Mouse (Mus musculus): ENCODE measurements around the gene Alk.

Alk gene

DNA sequence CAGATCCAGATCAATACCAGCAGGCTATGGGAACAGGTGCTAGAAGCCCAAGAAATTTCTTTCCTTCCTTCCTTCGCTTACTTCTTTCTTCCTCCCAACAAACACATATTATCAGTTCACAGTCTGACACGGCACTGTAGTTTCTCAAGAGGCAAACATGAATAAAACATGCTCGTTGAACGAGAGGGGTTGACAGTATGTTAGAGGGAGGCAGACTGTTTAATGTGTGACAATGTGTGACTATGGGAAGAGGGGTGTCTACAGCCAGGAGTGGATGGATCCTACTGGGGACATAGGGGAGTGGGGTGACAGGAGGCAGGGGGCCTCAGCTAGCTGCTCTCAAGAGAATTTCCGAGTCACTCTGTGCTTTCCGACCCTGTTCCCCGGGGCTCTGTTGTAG, 573.8 kb downstream of the Alk start:
- no peak for DNase-seq (ENCODE audit: low spot score in 2 of 2)

DNA sequence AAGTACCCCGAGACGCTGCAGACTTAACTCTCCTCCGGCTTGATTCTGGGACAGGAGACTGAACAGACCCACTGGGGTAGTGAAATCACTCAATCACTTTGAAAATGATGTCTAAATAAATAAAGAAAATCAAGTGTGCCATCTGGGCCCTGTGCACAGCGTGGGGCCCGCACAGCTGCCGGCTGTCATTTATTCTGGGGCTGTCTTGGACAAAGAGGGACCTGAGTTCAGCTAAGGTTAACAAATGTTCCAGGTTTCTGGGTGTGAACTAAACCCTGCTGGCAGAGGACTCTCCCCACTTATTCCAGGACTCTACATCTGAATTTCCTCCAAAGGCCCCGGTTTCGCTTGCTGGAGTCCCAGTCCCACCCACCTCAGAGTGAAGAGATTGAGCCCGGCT, 581.1 kb downstream of the Alk start:
- no peak for DNase-seq (ENCODE audit: low spot score in 2 of 2)

DNA sequence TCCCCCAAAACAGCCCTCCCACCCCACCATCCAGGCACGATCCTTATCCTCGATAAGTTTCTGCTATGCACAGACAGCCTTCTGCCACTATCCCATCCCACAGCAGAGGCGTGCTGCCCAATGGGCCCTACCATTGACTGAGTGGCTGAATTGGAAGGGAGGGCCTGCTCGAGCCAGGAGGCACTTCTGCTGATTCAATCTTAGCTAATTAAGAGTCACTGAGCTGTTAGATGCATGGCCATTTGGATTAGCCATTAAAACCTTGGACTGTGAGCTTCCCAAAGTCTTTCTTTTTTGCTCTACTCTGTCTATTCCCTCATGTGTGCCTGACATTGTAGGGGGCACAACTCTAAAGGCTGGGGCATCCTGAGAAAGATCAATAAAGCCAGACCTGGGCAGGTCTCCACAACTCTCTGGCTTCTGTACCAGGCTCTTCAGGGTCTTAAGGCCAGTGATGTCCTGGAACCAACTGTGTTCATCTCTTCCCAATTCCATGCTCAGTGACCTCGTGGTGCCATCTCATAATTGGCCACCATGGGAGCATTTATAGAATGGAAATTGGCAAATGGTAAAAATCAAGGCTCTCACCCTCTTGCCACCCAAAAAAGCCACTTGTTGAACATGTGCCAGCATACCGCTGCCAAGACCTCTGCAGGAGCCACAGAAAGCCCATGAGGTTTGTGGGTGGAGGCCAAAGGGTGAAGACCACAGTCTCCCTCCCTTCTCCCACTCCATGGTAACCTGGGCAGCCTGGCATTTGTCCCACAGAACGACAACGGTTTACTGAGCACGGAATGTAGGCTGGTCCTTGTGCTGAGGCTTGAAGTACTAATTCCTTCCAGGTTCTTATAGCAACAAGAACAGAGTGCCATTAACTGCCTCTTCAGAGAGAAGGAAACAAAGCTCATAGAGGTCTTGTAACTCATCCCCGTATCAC, 582.4 kb downstream of the Alk start:
- DNase-seq (ENCODE audit: low spot score in 2 of 2), result no peak

DNA sequence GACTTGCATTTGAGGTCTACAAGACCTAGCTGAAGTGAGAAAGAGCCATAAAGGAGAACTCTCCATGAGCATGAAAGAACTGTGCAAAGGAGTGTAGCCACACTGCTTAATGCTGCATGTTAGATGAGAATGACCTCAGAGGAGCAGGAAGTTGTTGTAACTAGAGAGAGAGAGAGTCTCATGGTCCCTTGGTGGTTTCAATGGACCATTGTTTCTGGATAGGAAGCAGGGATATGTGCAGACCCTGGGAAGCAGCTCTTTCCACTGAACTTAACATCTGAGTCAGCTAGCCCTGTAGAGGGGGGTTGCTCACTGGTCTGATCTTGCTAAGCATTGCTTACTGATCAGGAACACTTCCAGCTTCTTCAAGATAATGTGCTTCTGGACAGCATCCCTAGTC, 587.1 kb downstream of the Alk start:
- DNase-seq (ENCODE audit: low spot score in 2 of 2), result no peak

DNA sequence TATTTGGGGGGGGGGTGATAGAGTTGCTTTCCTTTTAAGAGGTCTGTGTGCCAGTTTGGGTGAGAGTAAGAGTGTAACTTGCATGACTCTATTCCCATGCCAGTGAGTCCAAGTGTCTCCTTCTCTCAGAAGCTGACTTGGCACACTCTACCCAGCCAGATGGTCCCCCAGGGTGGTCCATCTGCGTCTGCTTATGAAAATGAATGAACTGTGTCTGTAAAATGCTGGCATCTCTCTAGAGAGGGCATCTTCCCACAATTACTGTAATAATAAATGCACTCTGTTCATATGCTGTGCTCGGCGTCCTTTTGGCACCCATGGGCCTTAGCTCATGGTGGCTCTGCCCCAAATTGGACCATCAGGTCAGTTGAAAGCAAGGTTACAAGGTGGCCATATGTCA, 589.2 kb downstream of the Alk start:
- peak; percentile 16 to 22 for DNase-seq (ENCODE audit: low spot score in 2 of 2)

DNA sequence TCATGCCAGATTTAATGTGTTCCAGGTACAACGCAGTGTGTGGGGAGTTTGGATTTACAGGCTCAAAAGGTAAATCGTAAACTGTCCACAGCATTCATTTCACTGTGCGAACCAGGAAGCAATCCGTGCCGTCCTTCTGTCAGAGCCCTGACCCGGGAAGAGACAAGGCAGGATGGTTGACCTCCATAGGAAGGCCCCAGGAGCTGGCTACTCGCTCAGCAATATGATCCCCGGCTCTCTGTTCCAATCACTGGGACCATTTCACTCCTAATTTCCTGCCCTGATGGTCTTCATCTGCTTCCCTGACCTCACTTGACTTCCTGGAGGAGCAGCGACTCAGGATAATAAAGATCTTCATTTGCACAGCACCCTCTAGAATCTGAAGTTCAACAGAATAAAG, 591.7 kb downstream of the Alk start:
- DNase-seq (ENCODE audit: low spot score in 2 of 2), result no peak

DNA sequence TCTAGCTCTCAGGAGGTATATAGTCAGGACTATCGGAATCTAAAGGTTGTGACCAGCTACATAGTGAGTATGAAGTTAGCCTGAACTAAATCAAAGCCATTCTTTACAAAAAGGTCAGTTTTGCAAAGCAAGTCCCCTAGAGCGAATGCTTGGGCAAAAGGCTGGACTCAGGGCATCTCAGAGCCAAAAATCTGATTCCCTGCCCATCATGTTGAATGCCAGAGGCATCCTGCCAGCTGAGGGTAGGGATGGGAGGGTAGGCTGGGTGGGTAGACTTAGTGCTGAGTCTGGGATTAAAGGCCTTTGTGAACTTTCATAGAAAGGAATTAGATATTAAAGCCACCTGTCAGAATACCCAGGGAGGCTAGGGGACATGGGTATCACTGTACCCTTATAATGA, 594.6 kb downstream of the Alk start:
- DNase-seq (ENCODE audit: low spot score in 2 of 2), result no peak

DNA sequence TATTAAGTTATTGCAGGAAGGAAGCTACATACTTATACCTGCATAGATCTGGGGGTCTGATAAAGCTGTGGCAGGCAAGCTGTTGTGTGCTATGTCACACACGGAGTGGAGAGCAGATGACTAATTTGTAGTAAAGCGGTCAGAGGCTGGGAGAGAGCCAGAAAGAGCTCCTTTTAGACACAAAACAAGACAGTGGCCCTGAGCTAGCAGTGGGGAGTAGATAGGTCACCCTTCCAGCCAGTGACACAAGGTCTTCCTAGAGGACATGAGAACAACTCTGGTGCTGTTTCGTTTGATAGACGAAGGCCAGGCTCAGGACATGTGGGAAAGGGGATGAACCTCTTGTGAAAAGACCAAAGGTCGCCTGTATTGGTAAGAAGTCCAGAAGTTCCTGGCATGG, 596.0 kb downstream of the Alk start:
- DNase-seq (ENCODE audit: low spot score in 2 of 2), result no peak

DNA sequence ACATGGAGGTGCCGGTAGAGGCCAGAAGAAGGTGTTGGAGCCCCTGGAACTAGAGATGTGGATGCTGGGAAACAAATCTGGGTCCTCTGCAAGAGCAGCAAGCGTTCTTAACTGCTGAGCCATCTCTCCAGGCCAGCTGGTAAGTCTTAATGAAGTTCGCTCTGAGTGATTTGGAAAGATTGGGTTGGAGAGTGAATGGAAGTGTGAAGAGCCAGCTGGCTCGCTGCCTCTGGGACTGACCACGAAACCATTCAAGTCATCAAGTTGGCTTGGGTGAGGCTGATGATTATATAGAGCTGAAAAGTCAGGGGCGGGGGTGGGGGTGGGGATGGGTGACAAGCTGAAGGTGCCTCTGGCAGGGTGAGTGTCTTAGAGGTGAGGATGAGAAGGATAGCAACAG, 599.1 kb downstream of the Alk start:
- DNase-seq (ENCODE audit: low spot score in 2 of 2), result no peak

DNA sequence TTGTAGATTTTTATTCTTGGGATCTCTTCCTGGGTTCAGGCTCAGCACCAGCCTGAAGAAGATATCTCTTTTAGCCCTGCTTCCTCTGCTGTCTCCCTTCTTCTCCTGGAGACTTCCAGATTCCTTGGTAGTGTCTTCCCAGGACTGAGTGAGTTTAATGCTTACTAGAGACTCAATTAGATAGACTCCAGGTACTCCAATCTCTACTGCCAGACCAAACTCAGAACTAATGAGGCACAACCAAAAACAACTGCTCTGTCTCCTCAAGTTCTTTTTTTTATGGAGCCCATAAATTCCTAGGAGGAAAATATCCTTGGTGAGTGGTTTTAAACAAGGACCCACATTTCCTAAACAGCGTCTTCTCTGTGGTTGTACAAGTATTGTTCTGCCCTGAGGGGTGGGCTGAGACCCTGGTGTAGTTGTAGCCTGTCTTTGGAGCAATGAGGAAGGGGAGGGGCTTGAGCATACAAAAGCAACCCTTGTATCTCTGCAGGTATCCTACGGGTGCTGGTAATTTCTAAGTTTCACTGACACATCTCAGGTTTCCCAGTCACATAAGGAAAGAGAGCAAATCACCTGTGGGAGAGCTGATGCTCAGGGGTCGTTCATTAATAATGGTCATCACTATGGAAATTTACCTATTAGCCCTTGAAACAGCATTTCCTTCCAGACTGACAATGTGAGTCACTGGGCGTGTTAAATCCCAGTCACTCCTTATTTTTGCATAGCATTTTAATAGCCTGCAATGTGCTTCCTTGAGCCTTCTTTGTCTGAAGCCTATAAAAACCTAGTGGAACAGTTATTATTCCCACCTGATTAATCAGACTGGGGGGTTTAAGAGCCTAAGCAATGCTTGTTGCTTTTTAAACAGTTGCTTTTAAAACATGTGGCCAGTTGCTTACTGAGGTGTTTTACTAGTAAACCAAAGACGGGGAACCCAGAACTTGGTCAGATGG, 604.6 kb downstream of the Alk start:
- no peak for DNase-seq (ENCODE audit: low spot score in 2 of 2)

DNA sequence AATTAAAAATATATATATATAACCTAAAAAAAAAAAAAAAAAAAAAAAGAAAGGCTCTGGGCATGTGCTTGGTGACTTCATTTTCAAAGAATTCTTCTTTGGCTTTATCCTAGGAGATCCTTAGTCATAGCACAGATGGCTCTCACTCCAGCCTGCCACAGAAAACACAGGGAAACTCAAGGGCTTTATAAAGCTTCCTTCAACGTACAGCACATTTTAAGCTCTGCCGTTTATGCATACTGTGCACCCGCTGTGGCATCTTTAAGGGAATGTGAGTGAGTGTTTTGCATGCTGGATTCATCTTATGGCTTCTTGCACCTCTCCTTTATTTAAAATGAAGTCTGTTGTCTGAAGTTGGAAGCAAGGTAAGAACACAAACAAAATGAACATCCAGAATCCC, 606.7 kb downstream of the Alk start:
- peak; percentile 18 to 28 for DNase-seq (ENCODE audit: low spot score in 2 of 2)

DNA sequence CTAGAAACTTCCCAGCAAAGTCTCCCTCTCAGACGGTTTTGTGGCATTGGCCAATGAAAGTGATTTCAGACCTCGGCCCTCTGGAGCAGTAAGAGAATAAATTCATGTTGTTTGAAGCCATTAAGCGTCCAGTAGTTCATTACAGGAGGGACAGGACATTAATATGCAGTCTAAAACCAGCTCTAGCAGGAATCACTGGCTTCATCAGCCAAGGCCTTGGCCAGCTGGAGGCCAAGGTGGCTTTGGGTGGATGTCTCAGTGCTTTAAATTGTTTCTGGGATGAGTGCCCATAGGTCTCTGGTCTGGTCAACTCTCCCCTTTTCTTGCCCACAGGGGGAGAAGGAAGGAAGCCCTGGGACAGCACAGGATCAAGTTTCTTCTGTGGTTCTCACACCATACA, 608.9 kb downstream of the Alk start:
- DNase-seq (ENCODE audit: low spot score in 2 of 2), result no peak

DNA sequence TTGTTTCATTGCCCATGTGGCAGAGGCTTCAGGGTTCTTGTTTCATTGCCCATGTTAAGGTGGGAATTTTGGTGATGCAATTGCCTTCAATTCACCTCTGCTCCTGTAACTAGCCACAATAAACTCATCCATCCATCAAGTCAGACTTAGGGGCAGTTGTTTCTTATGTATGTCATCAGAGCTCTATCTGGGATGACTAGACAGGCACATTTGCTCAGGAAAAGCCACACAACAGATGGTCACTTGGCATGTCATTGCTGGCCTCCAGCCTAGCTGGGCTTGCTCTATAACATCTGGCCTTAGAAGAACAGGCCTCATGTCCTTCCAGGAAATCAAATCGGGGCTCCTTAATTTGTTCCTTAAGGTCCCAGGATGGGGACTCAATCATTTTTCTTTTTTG, 610.3 kb downstream of the Alk start:
- DNase-seq (ENCODE audit: low spot score in 2 of 2), result no peak

DNA sequence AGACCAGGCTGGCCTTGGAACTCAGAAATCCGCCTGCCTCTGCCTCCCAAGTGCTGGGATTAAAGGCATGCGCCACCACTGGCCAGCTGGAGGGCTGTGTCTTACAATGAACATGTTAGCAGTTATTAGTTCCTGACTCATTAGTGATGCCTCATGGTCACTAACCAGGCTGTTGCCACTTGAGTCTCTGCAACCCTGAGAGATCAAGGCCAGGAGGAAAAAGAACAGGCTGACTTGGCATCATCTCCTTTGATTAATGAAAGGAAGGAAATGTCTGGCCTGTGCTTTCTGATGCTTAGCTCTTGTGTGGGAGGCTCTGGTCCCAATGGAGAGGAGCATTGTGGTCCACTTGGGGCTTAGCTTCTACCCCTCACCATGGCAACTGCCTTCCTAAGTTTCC, 611.4 kb downstream of the Alk start:
- no peak for DNase-seq (ENCODE audit: low spot score in 2 of 2)

DNA sequence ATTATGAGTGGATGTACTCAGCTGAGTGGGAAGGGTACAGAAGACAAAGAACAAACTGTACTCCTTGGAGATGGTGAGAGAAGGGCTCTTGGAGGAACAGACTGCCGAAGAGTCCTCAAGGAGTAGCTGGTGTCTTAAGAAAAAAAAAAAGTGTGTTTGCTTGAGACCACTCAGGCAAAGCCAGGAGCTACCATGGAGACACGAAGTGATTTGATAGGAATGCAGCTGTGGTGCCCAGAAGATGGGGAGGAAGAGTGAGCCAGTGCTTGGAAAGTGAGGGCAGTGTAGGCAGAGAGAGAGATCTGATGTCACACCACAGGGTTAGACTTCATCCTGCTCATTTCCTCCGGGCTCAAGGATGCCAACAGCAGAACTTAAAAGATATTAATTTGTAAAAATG, 613.2 kb downstream of the Alk start:
- DNase-seq (ENCODE audit: low spot score in 2 of 2), result no peak

DNA sequence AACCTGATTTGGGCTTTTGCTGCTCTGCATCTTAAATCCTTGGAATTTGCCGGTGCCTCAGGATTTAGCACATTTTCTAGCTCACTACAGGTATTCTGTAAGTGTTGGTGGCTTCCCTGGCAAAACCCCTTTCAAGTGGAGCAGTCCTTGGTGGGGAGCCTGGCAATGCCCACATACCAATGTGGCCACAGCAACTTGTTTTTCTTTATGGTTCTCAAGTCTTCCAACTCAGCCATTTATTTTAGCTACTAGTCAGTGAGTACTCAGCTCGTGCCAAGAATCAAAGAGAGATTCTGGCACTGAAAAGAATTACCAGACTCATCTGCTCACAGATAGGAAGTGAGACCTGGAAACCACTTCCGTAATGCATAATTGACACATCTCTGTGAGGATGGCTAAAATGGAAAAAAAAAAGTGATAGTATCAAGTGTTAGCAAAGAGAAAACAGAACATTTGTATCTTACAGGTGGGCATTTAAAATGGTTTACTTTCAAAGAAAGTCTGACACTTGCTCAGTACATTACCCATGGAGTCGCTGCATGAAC, 614.2 kb downstream of the Alk start:
- DNase-seq (ENCODE audit: low spot score in 2 of 2), result no peak

DNA sequence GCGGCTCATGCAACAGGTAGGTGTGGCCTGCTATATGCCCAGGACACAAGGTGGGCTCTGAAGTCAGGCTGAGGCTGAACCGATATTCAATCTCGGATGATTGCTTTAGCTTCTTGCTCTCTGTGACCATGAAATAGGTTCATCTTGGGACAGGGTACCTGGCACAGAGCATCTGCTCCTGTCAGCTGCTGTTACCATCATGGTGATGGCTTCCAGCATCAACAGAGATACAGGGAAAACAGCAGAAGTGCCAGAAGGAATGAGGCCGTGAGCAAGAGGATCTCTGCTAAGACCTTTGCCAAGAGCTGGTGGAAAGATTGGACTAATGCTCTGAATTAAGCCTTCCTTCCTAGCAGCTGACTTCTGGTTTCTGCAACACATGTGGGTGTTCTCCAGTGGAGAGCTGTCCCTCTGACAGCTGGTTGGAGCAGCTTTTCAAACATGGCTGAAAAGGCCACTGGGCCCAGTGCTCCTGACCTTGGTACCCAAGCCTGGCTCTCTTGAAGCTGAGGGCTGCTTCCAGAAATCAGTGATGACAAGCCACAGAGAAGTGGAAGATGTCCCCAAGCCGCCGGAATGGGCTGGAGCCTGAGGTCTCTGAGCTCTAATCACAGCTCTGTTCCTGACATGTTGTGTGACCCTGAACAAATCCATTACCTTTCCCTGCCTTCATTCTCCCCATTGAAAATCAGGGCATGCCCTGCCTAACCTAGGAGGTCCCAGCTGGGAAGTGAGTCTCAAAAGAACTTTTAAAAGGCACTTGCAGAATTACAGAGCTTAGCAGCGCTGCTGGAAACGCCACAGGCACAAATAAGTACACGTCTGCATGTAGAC, 615.5 kb downstream of the Alk start:
- no peak for DNase-seq (ENCODE audit: low spot score in 2 of 2)

DNA sequence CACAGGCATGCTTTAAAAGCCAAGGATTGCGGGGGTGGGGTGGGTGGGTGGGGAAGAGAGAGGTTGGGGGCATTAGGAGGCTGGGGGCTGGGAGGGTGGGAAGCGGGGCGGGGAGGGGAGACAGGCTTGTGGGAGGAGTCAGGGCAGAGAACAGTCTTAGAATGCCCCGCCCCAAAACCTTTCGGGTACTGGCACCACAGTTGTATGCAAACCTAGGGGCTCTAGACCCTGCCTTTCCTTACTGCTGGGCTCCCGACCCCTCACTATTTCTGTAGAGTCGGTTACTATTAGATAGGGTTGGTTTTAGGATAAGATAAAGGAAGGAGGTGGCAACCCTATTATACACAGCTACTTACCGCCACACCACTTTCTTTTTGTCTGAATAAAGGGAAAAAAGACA, 617.4 kb downstream of the Alk start:
- no peak for DNase-seq (ENCODE audit: low spot score in 2 of 2)

DNA sequence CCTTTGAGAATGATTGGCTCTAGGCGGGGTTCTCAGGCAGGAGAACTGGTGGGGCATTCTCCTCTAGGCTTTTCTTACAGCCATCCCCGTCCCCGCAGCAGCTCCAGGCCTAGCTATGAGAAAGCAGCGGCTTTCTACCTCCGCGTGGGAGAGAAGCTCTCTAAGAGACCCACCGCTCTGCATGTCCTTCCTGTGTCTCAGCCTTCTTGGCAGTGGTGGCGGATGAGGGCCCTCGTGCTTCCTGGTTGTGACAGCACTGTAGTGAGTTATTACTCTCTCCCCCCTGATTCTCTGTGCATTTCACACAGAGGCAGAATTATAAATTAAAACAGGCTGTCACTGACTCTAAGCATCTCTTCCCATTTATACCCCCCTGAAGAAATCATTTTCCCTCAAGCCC, 618.0 kb downstream of the Alk start:
- no peak for DNase-seq (ENCODE audit: low spot score in 2 of 2)

DNA sequence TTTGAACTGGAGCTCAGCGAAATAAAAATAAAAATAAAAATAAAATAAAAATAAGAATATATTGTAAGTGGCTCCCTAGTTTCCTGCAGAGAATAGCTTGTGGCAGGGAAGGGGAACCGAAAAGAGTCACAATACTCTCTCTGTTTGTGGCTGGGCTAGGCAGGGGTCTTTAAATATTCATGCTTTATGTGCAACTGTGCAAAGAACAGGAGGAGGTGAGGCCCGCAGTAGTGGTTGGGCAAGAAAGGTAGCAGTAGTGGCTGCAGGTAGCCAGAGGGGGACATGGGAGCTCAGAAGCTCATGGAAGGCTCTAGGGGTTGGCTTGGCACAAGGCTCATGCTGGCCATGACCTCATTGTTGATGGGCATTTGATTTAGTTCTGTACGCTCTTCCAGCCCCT, 623.2 kb downstream of the Alk start:
- DNase-seq (ENCODE audit: low spot score in 2 of 2), result no peak

DNA sequence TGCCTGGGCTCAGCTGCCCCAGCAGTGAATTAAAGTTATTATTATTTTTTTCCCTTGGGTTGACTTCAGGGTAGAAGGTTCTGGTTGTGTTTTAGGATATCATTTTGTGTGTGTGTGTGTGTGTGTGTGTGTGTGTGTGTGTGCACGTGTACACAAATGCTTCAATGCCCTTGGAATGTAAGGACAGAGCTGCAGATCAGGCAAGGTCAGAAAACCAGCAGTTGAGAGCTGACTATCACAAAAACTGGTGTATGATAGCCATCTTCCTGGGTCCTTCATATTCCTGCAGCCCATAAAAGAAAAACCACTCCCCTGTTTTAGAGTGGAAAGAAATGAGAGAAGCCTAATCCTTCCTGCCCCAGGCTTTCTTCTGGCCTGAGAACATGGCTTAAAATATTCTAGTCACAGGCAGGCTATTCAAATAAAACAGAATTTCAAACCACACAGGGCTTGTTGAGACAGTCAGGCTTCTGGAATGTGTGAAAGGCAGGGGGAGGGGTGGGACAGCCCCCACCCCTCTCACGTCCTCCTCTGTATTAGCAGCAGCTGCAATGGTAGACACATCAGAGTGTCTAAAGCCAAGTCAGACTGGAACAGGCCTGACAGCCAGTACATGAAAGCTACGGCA, 623.8 kb downstream of the Alk start:
- DNase-seq (ENCODE audit: low spot score in 2 of 2), result peak in 1 of 2 experiments; percentile 30

All from frontal cortex, postnatal 10 days (tissue).